Mouse (Mus musculus): ENCODE results near the gene Washc1.
A peak's percentile ranks its signal among the peaks of the same experiment; 100 is the strongest.
"Not testable (repeated sequence)": the region's sequence is repeated elsewhere in the genome, so short reads cannot be mapped to it uniquely, and the experiment has no call there.

The Washc1 gene

GRCm38 (mm10) chr17:66111402-66111959, at the start of gene Washc1:
TSS of gene Washc1 (plus strand) at chr17:66111545.
- peak; percentile 93 to 96 for DNase-seq

GRCm38 (mm10) chr17:66065115-66065514, 46.2 kb upstream of the Washc1 start:
- DNase-seq: no peak

- not testable (repeated sequence) for DNase-seq
Measured at GRCm38 (mm10) chr17:66069036-66069435, 42.3 kb upstream of the Washc1 start.

GRCm38 (mm10) chr17:66073971-66074370, 37.4 kb upstream of the Washc1 start:
- DNase-seq: no peak

GRCm38 (mm10) chr17:66075827-66076173, 35.5 kb upstream of the Washc1 start:
- DNase-seq: no peak

- DNase-seq: peak; percentile 47 to 62
Measured at GRCm38 (mm10) chr17:66076174-66076927, 35.0 kb upstream of the Washc1 start.

GRCm38 (mm10) chr17:66076934-66077333, 34.4 kb upstream of the Washc1 start, which contains the start of gene Ankrd12:
TSS of gene Ankrd12 (minus strand) at chr17:66077089.
- peak; percentile 96 to 98 for DNase-seq

- no peak for DNase-seq
Measured at GRCm38 (mm10) chr17:66077437-66077850, 33.9 kb upstream of the Washc1 start.

GRCm38 (mm10) chr17:66084486-66084885, 26.9 kb upstream of the Washc1 start:
- DNase-seq: no peak

- no peak for DNase-seq
Measured at GRCm38 (mm10) chr17:66085038-66085437, 26.3 kb upstream of the Washc1 start.

- no peak for DNase-seq
Measured at GRCm38 (mm10) chr17:66090251-66090650, 21.1 kb upstream of the Washc1 start.

GRCm38 (mm10) chr17:66091392-66091791, 20.0 kb upstream of the Washc1 start:
- no peak for DNase-seq

GRCm38 (mm10) chr17:66092065-66092464, 19.3 kb upstream of the Washc1 start:
- no peak for DNase-seq

GRCm38 (mm10) chr17:66092664-66093063, 18.7 kb upstream of the Washc1 start:
- DNase-seq: no peak

- no peak for DNase-seq
Measured at GRCm38 (mm10) chr17:66100566-66101379, 10.6 kb upstream of the Washc1 start.

- peak; percentile 95 to 97 for DNase-seq
Measured at GRCm38 (mm10) chr17:66101380-66102330, 9.7 kb upstream of the Washc1 start, which contains the start of gene Ndufv2. TSS of gene Ndufv2 (minus strand) at chr17:66101559.

GRCm38 (mm10) chr17:66104076-66104475, 7.3 kb upstream of the Washc1 start:
- no peak for DNase-seq

GRCm38 (mm10) chr17:66106601-66107267, 4.6 kb upstream of the Washc1 start:
- peak; percentile 76 to 82 for DNase-seq

GRCm38 (mm10) chr17:66107466-66107865, 3.9 kb upstream of the Washc1 start:
- no peak for DNase-seq

- no peak for DNase-seq
Measured at GRCm38 (mm10) chr17:66108198-66108597, 3.1 kb upstream of the Washc1 start.

- peak; percentile 45 to 64 for DNase-seq
Measured at GRCm38 (mm10) chr17:66110746-66111145, 599 bp upstream of the Washc1 start.

GRCm38 (mm10) chr17:66112166-66112565, 821 bp downstream of the Washc1 start:
- no peak for DNase-seq

Data from kidney, postnatal 4 days (tissue).